Comparison of ENCODE assay signal across 24 mouse cellular contexts in the genomic region with DNA sequence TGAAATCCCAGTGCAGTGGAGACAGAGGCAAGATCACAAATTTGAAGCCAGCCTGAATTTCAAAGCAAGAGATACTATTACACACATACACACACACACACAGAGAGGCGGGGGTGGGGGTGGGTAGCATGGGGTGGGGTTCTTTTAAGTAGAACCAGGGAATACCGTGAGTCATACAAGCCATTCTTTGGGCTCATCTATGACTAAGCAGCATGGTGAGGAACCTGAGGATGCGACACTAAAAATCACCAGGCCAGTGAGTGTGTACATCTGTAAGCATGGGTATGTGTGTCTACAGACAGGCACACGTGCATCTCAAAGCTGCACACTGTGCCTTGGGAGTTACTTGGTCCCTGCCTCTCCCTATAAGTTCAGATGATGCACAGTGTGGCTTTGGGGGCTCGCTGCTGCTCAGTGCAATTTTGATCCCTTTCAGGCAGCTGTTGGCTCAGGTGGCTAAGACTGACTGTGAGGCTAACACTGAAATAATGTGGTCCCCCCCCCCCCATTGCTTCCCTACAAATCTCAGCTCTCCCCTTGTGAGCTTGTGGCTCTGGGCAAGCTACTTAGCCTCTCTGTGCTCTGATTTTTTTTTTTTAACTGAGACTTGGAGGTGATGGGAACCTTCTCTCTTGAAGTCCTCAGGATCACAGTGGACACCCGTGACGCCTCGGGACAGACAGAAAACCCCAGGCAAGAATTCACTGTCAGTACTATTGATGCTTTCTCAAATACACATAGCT.
A peak's percentile ranks its signal among the peaks of the same experiment; 100 is the strongest.
DNase-seq lines count a peak whose midpoint lies in the region; ATAC-seq lines count a peak whose summit lies in the region.
"Had no signal": no experiment of that assay in that cellular context is flagged by ENCODE, and none has a peak within 500 bp of the region (broad histone marks: within the 10 kb centered on the region; RNA-seq: fewer than 3 reads in every experiment).

No protein-coding gene starts in this region.

- intact Hi-C loops in left cerebral cortex, postnatal 10 days (cut with DNase I), result no loop called here

- DNase-seq in forebrain, embryonic 14.5 days (ENCODE audit: low spot score), result no peak
- no peak for DNase-seq in neural tube, embryonic 10.5 days (ENCODE audit: extremely low spot score, low spot score)
- DNase-seq in left cerebral cortex, adult 18-20 months (ENCODE audit: low spot score in 2 of 2), result no peak
- DNase-seq in left cerebral cortex, postnatal 10 days (ENCODE audit: extremely low spot score in 1 of 2, low spot score in 2 of 2), result no peak
- DNase-seq: adrenal gland, postnatal 25 days; cerebellum, adult 18-20 months; cerebellum, postnatal 10 days; gastrocnemius, postnatal 14 days; heart, postnatal 14 days; kidney, adult 9 months; kidney, postnatal 14 days; layer of hippocampus, adult 9-11 months; retina, postnatal 1 day; right cerebral cortex, postnatal 14 days; thymus, postnatal 14 days had no signal

- no peak overlapping the region for H3K9ac ChIP-seq in forebrain, embryonic 14.5 days (ENCODE audit: low read length)
- H3K9ac ChIP-seq in forebrain, embryonic 13.5 days, result no peak overlapping the region
- H3K9ac ChIP-seq in neural tube, embryonic 12.5 days, result no peak overlapping the region
- H3K9ac ChIP-seq: limb, embryonic 13.5 days; lung, embryonic 15.5 days; stomach, embryonic 15.5 days had no signal

- no peaks in the 10 kb centered on the region for H3K27me3 ChIP-seq in forebrain, embryonic 14.5 days (replicated peaks; ENCODE audit: control insufficient read depth, insufficient read depth, low read length)
- no peaks in the 10 kb centered on the region for H3K27me3 ChIP-seq in forebrain, embryonic 13.5 days
- no peaks in the 10 kb centered on the region for H3K27me3 ChIP-seq in megakaryocyte, embryonic 14.5 days (replicated peaks)
- peaks cover 17% of the 10 kb centered on the region for H3K27me3 ChIP-seq in neural tube, embryonic 12.5 days (replicated peaks)
- H3K27me3 ChIP-seq: limb, embryonic 13.5 days; lung, embryonic 15.5 days; stomach, embryonic 15.5 days had no signal

- no peaks in the 10 kb centered on the region for H3K36me3 ChIP-seq in forebrain, embryonic 14.5 days (ENCODE audit: control insufficient read depth, insufficient read depth, low read length)
- H3K36me3 ChIP-seq in forebrain, embryonic 13.5 days (ENCODE audit: poor library complexity, severe bottlenecking), result no peaks in the 10 kb centered on the region
- no peaks in the 10 kb centered on the region for H3K36me3 ChIP-seq in megakaryocyte, embryonic 14.5 days (replicated peaks; ENCODE audit: low read length)
- no peaks in the 10 kb centered on the region for H3K36me3 ChIP-seq in neural tube, embryonic 12.5 days
- H3K36me3 ChIP-seq: limb, embryonic 13.5 days; lung, embryonic 15.5 days; stomach, embryonic 15.5 days had no signal

- no peak overlapping the region for H3K4me2 ChIP-seq in forebrain, embryonic 14.5 days (ENCODE audit: low read length)
- no peak overlapping the region for H3K4me2 ChIP-seq in forebrain, embryonic 13.5 days
- no peak overlapping the region; the same call in 1 of the 2 replicates for H3K4me2 ChIP-seq in neural tube, embryonic 12.5 days (replicated peaks)
- H3K4me2 ChIP-seq: limb, embryonic 13.5 days; liver, embryonic 11.5 days; lung, embryonic 15.5 days; stomach, embryonic 15.5 days had no signal

- no peak overlapping the region for H3K4me3 ChIP-seq in forebrain, embryonic 14.5 days (ENCODE audit: low read depth, low read length)
- H3K4me3 ChIP-seq in forebrain, embryonic 13.5 days, result no peak overlapping the region
- peak overlapping the region; percentile 21 for H3K4me3 ChIP-seq in megakaryocyte, embryonic 14.5 days (replicated peaks)
- no peak overlapping the region for H3K4me3 ChIP-seq in neural tube, embryonic 12.5 days
- H3K4me3 ChIP-seq: limb, embryonic 13.5 days; lung, embryonic 15.5 days; stomach, embryonic 15.5 days had no signal

- H3K27ac ChIP-seq in forebrain, embryonic 14.5 days (ENCODE audit: low read depth, low read length), result peak overlapping the region; percentile 18; the same call in 1 of the 2 replicates
- H3K27ac ChIP-seq in forebrain, embryonic 13.5 days, result no peak overlapping the region
- no peak overlapping the region for H3K27ac ChIP-seq in neural tube, embryonic 12.5 days
- H3K27ac ChIP-seq: limb, embryonic 13.5 days; lung, embryonic 15.5 days; stomach, embryonic 15.5 days had no signal

- no peaks in the 10 kb centered on the region for H3K9me3 ChIP-seq in forebrain, embryonic 14.5 days (replicated peaks; ENCODE audit: control insufficient read depth, low read length)
- H3K9me3 ChIP-seq in forebrain, embryonic 13.5 days (replicated peaks), result no peaks in the 10 kb centered on the region
- peaks cover 66% of the 10 kb centered on the region for H3K9me3 ChIP-seq in megakaryocyte, embryonic 14.5 days
- H3K9me3 ChIP-seq in neural tube, embryonic 12.5 days, result no peaks in the 10 kb centered on the region
- H3K9me3 ChIP-seq: limb, embryonic 13.5 days; lung, embryonic 15.5 days; stomach, embryonic 15.5 days had no signal

- no peak for ATAC-seq in forebrain, embryonic 14.5 days
- ATAC-seq in forebrain, embryonic 13.5 days, result no peak
- ATAC-seq in megakaryocyte, adult 5-6 weeks (ENCODE audit: poor library complexity, severe bottlenecking), result no peak
- ATAC-seq in neural tube, embryonic 12.5 days (ENCODE audit: low FRiP score, low read depth), result peak; percentile 33; the same call in 1 of the 2 replicates
- ATAC-seq: intestine, postnatal 0 days had no signal

- WGBS in forebrain, embryonic 14.5 days, result 67% methylated on average over 8 of the region's 8 CpGs
- WGBS in forebrain, embryonic 13.5 days, result 72% methylated on average over 8 of the region's 8 CpGs
- WGBS in neural tube, embryonic 12.5 days, result 58% methylated on average over 8 of the region's 8 CpGs

- peaks cover 3% of the 10 kb centered on the region for H3K4me1 ChIP-seq in forebrain, embryonic 14.5 days (ENCODE audit: control insufficient read depth, insufficient read depth, low read length)
- peaks cover 12% of the 10 kb centered on the region; the same call in 1 of the 2 replicates for H3K4me1 ChIP-seq in forebrain, embryonic 13.5 days
- H3K4me1 ChIP-seq in megakaryocyte, embryonic 14.5 days, result no peaks in the 10 kb centered on the region
- H3K4me1 ChIP-seq in neural tube, embryonic 12.5 days, result peaks cover 9% of the 10 kb centered on the region; the same call in 1 of the 2 replicates
- H3K4me1 ChIP-seq: lung, embryonic 15.5 days; stomach, embryonic 15.5 days had no signal
